Mouse (Mus musculus) ES-Bruce4 (cell line): ENCODE measurements at regions not wholly inside any gene's neighbourhood (a gene's known extent, or its start where the extent isn't known, plus 50 kb on each side); places are given as distances from the start of the nearest gene placed in this dataset.

ENCODE experiments used
- H3K27ac ChIP-seq: 2 replicates; pipeline ENCODE4 v1.5.1; 2012; ENCODE audit warnings: low read length, inconsistent platforms; ENCODE audit not compliant: insufficient read depth
- H3K27me3 ChIP-seq: 2 replicates; pipeline ENCODE4 v1.6.1; 2012; ENCODE audit warnings: mild to moderate bottlenecking, low read length, inconsistent platforms; ENCODE audit not compliant: control insufficient read depth, poor library complexity, insufficient read depth, severe bottlenecking
- H3K36me3 ChIP-seq: 2 replicates; pipeline ENCODE4 v1.6.1; 2012; ENCODE audit warnings: inconsistent platforms, mild to moderate bottlenecking, low read length, moderate library complexity; ENCODE audit not compliant: control insufficient read depth, poor library complexity, insufficient read depth, severe bottlenecking
- H3K4me1 ChIP-seq: one replicate; pipeline ENCODE4 v1.8.1; 2011; ENCODE audit warnings: low read length; ENCODE audit not compliant: control insufficient read depth, insufficient read depth
- H3K4me3 ChIP-seq: 2 replicates; pipeline ENCODE4 v1.5.1; 2011; ENCODE audit warnings: low read depth, mild to moderate bottlenecking, low read length
- H3K9ac ChIP-seq: 2 replicates; pipeline ENCODE4 v1.6.1; 2012; ENCODE audit warnings: low read depth, mild to moderate bottlenecking, inconsistent platforms; ENCODE audit not compliant: poor library complexity, severe bottlenecking
- H3K9me3 ChIP-seq: replicated peaks from 2 replicates; pipeline ENCODE4 v1.6.1; 2012; ENCODE audit warnings: mild to moderate bottlenecking, low read length, inconsistent platforms; ENCODE audit not compliant: control insufficient read depth, poor library complexity, insufficient read depth, severe bottlenecking
- CTCF ChIP-seq: IDR thresholded peaks from one replicate; pipeline ENCODE4 v1.8.1; 2011; ENCODE audit warnings: low read depth, low read length
- EP300 ChIP-seq: IDR thresholded peaks from 2 replicates; pipeline ENCODE4 v1.6.1; 2011; ENCODE audit warnings: low read depth, low read length; ENCODE audit not compliant: insufficient read depth
- POLR2A ChIP-seq: IDR thresholded peaks from one replicate; pipeline ENCODE4 v1.8.1; 2011; ENCODE audit warnings: low read length; ENCODE audit not compliant: insufficient read depth

GRCm38 (mm10) chr10:19141481-19141880, 126.0 kb upstream of the Tnfaip3 start:
- Histone ChIP-seq H3K36me3 (no peaks in the 10 kb centered on the region), H3K9ac (no peak overlapping the region), H3K9me3 (no peaks in the 10 kb centered on the region), H3K27ac (no peak overlapping the region), H3K4me3 (no peak overlapping the region), H3K4me1 (no peaks in the 10 kb centered on the region), H3K27me3 (no peaks in the 10 kb centered on the region)
- no peak for TF ChIP-seq EP300
- TF ChIP-seq POLR2A, result no peak
- no peak for TF ChIP-seq CTCF

- Histone ChIP-seq H3K9me3 (no peaks in the 10 kb centered on the region), H3K4me1 (no peaks in the 10 kb centered on the region)
- no peak for TF ChIP-seq EP300
- TF ChIP-seq POLR2A, result no peak
- no peak for TF ChIP-seq CTCF
Observed at GRCm38 (mm10) chr10:19140628-19141027, 125.2 kb upstream of the Tnfaip3 start.

GRCm38 (mm10) chr10:19139234-19139633, 123.8 kb upstream of the Tnfaip3 start:
- Histone ChIP-seq H3K9ac (no peak overlapping the region), H3K4me3 (no peak overlapping the region), H3K27me3 (no peaks in the 10 kb centered on the region), H3K27ac (no peak overlapping the region), H3K36me3 (no peaks in the 10 kb centered on the region), H3K9me3 (no peaks in the 10 kb centered on the region), H3K4me1 (no peaks in the 10 kb centered on the region)
- TF ChIP-seq EP300, result no peak
- no peak for TF ChIP-seq CTCF
- no peak for TF ChIP-seq POLR2A

More at GRCm38 (mm10) chr10:19140628-19141027, 125.2 kb upstream of the Tnfaip3 start:
- H3K36me3 ChIP-seq, result no peaks in the 10 kb centered on the region
- no peak overlapping the region for H3K4me3 ChIP-seq
- no peaks in the 10 kb centered on the region for H3K27me3 ChIP-seq
- H3K27ac ChIP-seq, result no peak overlapping the region
- no peak overlapping the region for H3K9ac ChIP-seq

GRCm38 (mm10) chr10:19138258-19138657, 122.8 kb upstream of the Tnfaip3 start:
- Histone ChIP-seq H3K9ac (no peak overlapping the region), H3K9me3 (no peaks in the 10 kb centered on the region), H3K4me1 (no peaks in the 10 kb centered on the region), H3K36me3 (no peaks in the 10 kb centered on the region), H3K27ac (no peak overlapping the region), H3K27me3 (no peaks in the 10 kb centered on the region), H3K4me3 (no peak overlapping the region)
- TF ChIP-seq CTCF (no peak), EP300 (no peak), POLR2A (no peak)

- H3K4me3 ChIP-seq, result no peak overlapping the region
- no peak for TF ChIP-seq CTCF
- TF ChIP-seq POLR2A, result no peak
- TF ChIP-seq EP300, result no peak
- no peaks in the 10 kb centered on the region for H3K36me3 ChIP-seq
- H3K9me3 ChIP-seq, result no peaks in the 10 kb centered on the region; the same call in 1 of the 2 replicates
- no peak overlapping the region for H3K27ac ChIP-seq
- no peak overlapping the region for H3K9ac ChIP-seq
- H3K4me1 ChIP-seq, result no peaks in the 10 kb centered on the region
- H3K27me3 ChIP-seq, result no peaks in the 10 kb centered on the region
Observed at GRCm38 (mm10) chr10:19127581-19128291, 112.3 kb upstream of the Tnfaip3 start.

- no peak overlapping the region for H3K4me3 ChIP-seq
- no peak for TF ChIP-seq POLR2A
- TF ChIP-seq CTCF, result no peak
- TF ChIP-seq EP300, result no peak
- H3K9me3 ChIP-seq, result no peaks in the 10 kb centered on the region; the same call in 1 of the 2 replicates
- no peak overlapping the region for H3K9ac ChIP-seq
- H3K27ac ChIP-seq, result no peak overlapping the region
- no peaks in the 10 kb centered on the region for H3K36me3 ChIP-seq
- no peaks in the 10 kb centered on the region for H3K27me3 ChIP-seq
- H3K4me1 ChIP-seq, result no peaks in the 10 kb centered on the region
Observed at GRCm38 (mm10) chr10:19126922-19127321, 111.5 kb upstream of the Tnfaip3 start.
